Mouse (Mus musculus) brain, embryonic 14.5 days (tissue): ENCODE results near the gene Mybphl.

ENCODE experiments used
- CTCF ChIP-seq: fragments of 200-500 bp; IDR thresholded peaks from 2 replicates; pipeline ENCODE4 v1.5.1; 2012; ENCODE audit warnings: inconsistent platforms, mild to moderate bottlenecking, moderate library complexity, borderline replicate concordance; ENCODE audit not compliant: insufficient read depth, insufficient read length; ENCODE audit errors: extremely low read depth
- POLR2A ChIP-seq: fragments of 200-500 bp; IDR thresholded peaks from 2 replicates; pipeline ENCODE4 v1.6.1; 2012; ENCODE audit warnings: mild to moderate bottlenecking, inconsistent platforms, borderline replicate concordance; ENCODE audit not compliant: poor library complexity, insufficient read depth, insufficient read length, severe bottlenecking; ENCODE audit errors: extremely low read depth

DNA sequence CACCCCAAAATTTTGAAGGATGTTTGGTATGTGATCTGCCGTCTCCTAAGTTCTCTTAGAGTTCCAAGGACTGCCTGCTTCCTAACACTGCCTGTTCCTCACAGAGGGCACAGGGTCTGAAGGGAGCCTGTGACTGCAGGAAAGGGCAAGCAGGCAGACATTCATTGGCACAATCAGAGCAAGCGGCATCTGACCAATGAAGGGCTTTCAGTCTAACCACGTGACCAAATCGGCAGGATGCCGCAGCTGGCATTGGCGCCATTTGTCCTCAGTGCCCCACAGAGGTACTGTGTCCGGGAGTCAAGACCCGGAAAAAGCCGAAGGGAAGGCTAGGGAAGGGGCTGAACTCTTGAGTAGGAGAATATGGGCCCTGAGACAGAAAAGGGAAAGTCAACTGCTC is 2.5 kb downstream of the Mybphl start:
- TF ChIP-seq POLR2A (no peak), CTCF (no peak)
